Mouse (Mus musculus): ENCODE measurements around the gene Mdm2.

The Mdm2 gene

DNA sequence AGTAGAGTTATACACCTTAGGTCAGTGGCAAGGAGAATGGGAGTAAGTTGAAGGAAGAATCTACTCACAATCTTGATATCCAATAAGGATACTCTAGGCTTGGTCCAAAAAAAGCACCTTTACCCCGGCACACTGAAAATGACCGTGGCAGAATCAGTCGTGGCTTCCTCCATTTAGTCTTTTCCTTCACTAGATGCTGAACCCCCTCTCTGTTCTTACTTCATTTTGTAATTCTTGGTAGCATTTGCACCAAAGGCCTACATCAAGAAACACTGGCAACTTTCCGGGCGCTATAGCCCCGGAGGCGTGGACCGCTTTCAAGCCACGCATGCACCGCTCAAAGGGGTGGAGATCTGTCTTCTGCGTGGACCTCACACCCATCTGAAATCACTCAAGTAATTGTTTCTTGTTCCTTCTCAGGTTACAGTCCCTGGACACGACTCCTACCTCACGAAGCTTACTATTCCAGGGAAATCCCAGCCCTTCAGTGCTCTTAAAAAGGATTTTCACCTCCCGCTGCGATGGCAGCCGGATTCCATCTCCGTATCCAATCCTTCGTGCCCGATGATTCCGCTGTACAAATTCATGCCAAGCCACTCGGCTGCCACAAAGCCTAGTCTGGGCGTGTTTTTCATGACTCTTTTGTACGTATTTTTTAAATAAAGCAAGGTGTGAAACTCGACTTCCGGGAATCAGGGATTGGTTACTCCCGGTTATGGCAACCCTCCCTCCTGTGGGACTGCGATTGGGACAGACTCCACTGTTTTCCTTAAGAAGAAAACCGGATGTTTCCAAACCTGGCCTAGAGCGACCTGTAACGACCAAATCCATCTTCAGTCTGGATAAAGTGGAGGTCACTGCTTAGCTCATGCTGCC lies 27.5 kb downstream of the Mdm2 start:
- no peak for DNase-seq (ENCODE audit: low spot score in 2 of 2)

GRCm38 (mm10) chr10:117681999-117682857 lies 28.3 kb downstream of the Mdm2 start:
- DNase-seq (ENCODE audit: low spot score in 2 of 2): peak in 1 of 2 experiments; percentile 40

- no peak for DNase-seq (ENCODE audit: low spot score in 2 of 2)
Measured at GRCm38 (mm10) chr10:117681543-117681942, 29.0 kb downstream of the Mdm2 start.

GRCm38 (mm10) chr10:117680868-117681513 lies 29.6 kb downstream of the Mdm2 start:
- DNase-seq (ENCODE audit: low spot score in 2 of 2): no peak

DNA sequence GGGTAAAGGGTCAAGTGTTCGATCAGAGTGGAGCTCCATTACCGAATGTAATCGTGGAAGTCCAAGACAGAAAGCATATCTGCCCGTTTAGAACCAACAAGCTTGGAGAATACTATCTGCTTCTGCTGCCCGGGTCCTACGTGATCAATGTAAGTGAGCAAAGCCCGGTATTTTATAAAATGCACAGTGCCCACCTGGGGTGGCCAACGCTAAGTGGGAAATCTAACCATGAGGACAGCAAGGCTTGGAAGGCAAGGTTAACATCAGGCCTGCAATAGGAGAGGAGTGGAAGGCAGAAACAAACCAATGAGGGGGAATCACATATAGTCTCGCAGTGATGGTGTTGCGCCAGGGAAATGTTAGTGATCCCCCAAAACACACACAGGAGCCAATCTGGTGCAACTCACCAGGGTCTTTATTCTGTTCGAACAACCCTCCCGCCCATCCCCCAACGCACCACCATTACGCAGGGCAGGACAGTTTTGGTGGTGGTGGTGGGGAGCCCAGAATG lies 30.5 kb downstream of the Mdm2 start:
- DNase-seq (ENCODE audit: low spot score in 2 of 2): no peak

DNA sequence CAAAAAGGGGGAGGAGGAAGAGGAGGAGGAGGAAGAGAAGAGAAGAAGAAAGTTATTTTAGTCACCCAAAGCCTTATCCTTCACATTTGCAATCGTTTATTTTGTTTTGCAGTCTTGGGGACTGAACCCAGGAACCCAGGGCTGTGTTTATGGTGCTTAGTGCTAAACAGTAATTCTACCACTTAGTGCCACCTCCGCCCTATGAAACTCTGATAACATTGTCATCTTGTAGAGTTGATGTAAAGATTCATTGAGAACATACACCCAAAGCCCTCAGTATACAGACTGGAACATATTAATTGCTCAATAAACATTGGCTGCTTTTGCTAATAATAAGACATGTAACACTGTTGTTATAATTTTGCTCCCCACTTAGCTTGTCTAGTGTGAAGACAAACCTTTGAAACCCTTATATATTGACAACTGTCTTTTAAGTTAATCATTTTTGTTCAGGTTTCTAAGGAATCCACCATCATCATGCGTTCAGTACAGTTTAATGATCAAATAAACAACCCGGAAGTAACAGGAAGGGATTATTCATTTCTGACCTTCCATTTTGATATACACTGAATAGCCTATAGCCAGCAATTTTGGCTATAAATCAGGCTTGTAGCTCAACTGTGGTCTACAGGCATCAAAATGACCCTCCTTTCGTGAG lies 31.4 kb downstream of the Mdm2 start:
- no peak for DNase-seq (ENCODE audit: low spot score in 2 of 2)

DNA sequence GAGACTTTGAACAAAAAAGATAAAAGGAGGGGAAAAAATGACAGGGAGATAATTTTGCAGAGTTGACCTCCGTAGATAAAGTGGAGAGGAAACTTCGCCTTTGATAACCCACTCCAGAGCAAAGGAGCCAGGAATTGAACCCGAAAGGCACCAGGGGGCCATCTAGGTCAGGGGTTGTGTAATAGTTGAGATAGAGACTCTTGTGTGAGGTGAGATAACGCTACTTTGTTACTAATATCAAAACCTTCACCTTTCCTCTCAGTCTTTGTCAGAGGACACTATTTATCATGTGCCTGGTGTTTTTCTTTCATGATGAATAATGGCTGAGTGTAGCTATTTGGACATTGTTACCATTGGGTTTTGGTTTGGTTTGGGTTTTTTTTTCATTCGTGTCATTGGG lies 32.2 kb downstream of the Mdm2 start:
- DNase-seq (ENCODE audit: low spot score in 2 of 2): no peak

DNA sequence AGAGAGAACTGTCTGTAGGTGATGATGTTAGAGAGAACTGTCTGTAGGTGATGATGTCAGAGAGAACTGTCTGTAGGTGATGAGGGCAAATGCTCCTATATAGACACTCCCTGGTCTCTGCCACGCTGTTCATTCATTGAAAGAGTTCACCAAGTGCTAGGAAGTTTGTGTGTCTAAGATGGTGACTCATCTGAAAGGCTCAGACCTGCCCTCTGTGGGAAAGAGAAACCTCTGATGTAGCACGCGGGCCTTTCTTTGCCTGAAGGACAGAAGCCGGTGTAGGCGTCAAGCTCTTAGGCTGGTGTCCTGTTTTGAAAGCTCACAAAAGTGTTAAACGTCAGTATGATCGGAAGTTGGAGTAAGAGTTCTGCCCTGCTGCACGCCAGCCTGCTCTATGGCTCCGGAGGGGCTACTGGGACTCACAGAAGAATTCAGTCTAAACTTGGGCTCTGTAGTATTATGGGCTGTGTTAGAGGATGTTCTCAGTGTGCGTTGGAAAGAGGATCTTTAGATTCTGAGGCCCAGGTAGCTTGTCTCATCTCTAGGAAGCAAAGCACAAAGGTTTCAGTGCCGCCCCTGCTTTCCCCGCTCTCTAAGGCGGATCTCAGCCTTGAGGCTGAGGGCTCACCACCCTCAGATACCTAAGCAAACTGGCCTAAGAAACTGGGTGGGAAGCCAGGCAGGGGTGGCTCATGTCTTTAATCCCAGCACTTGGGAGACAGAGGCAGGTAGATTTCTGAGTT lies 32.9 kb downstream of the Mdm2 start:
- DNase-seq (ENCODE audit: low spot score in 2 of 2): no peak

DNA sequence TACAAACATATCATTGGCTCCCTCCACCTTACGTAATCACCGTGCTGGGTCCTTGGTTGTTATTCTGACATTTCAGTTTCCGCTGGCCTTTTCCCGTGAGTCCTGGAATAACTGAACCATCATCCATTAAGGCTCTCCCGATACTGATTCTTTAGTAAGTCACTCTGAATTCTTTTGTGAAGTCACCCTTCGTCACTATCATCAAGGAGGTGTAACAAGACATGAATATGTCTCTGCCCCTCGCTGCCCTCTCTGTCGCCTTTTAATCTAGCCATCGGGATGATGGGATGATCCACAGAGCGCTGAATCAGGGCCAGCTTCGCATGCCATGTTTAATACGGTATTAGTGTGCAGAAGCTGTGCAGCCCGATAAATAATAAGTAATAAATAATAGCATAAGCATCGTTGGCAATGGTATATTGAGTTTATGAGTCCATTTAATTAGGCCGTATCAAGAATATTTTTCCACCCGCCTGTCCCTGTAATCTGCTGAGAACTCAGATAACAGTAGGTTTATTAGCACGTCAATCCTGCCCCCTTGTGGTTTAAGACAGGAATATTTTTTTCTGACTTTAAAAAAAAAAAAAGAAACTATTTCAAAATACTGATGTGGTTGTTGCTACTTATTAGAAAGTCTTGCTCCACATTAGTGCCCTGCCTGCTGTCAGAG lies 33.8 kb downstream of the Mdm2 start:
- DNase-seq (ENCODE audit: low spot score in 2 of 2): peak in 1 of 2 experiments; percentile 19

- peak; percentile 29 to 41 for DNase-seq (ENCODE audit: low spot score in 2 of 2)
Measured at GRCm38 (mm10) chr10:117676036-117676643, 34.4 kb downstream of the Mdm2 start.

DNA sequence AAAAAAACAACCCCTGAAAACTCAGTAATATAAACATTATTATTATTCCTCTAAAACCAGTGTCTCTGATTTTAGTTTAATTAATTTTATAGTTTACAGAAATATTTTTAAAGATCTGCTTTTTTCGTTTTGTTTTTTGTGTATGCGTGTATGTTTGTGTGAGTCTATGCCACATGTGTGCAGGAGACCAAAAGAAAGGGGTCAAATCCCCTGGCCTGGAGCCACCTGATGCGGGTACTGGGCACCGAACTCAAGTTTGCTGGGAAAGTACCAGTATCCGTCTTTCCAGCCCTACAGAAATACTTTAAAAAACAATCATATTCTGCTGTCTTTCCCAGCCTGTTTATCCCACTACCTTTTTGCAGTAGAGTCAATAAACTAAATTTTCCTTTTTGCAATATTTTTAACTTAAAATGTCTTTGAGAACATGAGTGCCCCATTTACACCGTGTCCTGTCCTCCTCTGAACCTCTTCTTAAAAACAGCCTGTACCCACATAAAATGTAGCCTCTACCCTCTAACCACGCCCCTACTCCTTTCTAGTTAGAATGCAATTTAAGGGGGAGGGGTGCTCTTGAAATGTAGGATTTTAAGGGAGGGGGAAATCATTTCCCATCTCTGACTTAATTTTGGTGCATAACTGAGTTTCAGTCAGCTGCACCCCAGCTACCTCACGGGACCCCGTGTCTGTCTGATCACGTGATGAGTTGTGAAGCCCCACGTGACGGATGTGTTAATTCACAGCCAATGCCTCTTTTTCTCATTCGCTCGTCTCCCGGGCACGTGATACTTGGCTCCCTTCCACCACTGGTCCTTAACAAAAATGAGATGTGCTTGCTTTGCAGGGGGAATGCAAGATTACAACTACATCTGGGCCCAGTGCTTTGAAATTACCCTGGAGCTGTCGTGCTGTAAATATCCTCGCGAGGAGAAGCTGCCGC lies 35.2 kb downstream of the Mdm2 start:
- DNase-seq (ENCODE audit: low spot score in 2 of 2): peak; percentile 58 to 75

DNA sequence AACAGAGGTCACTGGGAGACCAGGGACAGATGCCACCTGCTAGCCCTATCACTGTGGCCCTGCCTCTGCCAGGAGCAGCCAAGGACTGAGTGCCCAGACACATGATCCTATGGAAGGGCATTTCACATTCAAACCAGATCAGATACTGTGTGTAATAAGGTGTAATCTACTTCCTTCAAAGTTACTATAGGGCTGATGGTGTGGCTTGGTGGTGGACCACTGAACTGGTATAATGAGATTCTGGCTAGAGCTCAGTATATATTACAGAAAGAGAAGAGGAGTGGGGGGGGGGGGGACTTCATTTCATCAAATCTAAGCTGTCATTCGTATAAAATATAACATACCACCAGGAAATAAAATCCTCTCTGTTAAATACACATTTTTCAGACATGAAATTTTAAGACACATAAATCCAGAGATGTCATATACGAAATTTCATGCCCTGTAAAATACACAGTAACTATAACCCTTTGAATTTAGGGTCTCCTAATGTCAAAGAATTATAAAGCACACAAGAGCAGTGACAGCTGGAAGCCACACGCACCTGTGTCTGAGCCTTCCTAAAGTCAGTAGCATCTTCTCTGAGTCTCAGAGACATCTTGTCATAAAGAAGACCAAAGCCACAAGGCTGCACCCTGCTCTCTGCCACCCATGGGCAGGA lies 36.1 kb downstream of the Mdm2 start:
- no peak for DNase-seq (ENCODE audit: low spot score in 2 of 2)

DNA sequence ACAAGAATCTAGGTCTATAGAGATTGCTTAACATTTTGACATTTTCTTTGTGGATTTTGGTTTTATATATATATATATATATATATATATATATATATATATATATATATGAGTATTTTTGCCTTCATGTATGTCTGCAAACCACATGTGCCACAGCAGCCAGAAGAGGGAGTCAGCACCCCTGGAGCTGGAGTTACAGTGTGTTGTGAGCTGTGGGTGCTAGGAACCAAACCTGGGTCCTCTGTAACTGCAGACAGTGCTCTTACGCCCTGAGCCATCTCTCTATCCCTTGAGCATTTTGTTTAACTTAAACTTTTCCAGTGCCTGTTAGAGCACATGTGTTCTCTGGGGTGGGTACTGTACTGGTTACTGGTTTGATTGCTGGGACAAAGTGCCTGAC lies 36.6 kb downstream of the Mdm2 start:
- DNase-seq (ENCODE audit: low spot score in 2 of 2): no peak

- peak in 1 of 2 experiments; percentile 26 for DNase-seq (ENCODE audit: low spot score in 2 of 2)
Measured at GRCm38 (mm10) chr10:117672693-117673092, 37.9 kb downstream of the Mdm2 start.

DNA sequence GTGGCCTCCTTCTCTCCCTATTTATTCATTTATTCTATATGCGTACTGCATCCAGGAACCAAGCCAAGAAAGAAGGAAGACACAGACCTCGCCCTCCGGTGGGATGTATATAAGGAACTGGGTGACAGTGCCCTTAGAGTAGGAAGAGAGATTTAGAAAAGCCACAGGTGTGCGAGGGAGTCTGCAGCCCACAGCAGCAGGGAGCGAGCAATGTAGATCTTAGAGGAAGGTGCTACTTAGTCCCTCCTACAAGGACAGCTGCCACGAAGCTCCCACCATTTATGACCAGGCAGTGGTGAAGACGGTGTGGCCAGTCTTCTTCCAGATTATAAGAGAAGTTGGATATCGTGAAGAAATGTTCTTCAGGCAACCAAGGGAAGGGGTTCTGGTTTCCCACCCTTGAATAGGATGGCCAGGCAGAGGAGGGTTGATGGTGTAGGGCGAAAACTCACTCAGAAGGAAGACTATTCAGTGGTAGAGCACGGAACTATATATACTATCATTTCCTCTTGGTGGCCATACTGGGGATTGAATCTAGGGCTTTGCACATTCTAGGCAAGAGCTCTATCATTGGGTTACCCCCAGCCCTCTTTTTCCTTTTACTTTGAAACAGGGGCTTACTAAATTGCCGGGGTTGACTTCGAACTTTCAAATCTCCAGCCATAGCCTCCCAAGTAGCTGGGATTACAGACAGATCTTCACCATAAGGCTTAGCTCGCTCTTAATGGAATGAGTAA lies 38.5 kb downstream of the Mdm2 start:
- DNase-seq (ENCODE audit: low spot score in 2 of 2): no peak

- DNase-seq (ENCODE audit: low spot score in 2 of 2): no peak
Measured at GRCm38 (mm10) chr10:117671266-117671665, 39.3 kb downstream of the Mdm2 start.

GRCm38 (mm10) chr10:117670791-117671190 lies 39.8 kb downstream of the Mdm2 start:
- no peak for DNase-seq (ENCODE audit: low spot score in 2 of 2)
